Mouse (Mus musculus) CH12.LX (cell line): ENCODE data around the gene Olfr550. TPM values are rescaled to one million over a fixed set of nuclear protein-coding genes. Genes with fewer than 3 reads are reported as not detected.

ENCODE experiments used
- DNase-seq: peaks from one replicate; pipeline ENCODE4 v3.0.0-alpha.2; 2013; ENCODE audit errors: extremely low read depth
- H3K27ac ChIP-seq: 2 replicates; pipeline ENCODE4 v1.5.1; 2012; ENCODE audit warnings: low read depth, mild to moderate bottlenecking, control low read depth, moderate library complexity; ENCODE audit not compliant: insufficient read depth
- H3K27me3 ChIP-seq: replicated peaks from 2 replicates; pipeline ENCODE3; 2012; ENCODE audit warnings: inconsistent platforms
- H3K36me3 ChIP-seq, 2 experiments: replicated peaks in 1 of 2; 2 replicates each; pipeline versions ENCODE3 to v1.6.1; 2012; ENCODE audit warnings: inconsistent platforms in 1 of 2, low read length in 1 of 2, mild to moderate bottlenecking in 1 of 2, mixed read lengths in 1 of 2, moderate library complexity in 1 of 2; ENCODE audit not compliant: control insufficient read depth in 1 of 2, insufficient read depth in 1 of 2
- H3K4me1 ChIP-seq, 2 experiments: 2 replicates each; pipeline ENCODE4 v1.6.1; 2012; ENCODE audit warnings: inconsistent platforms in 1 of 2, moderate library complexity in 1 of 2; ENCODE audit not compliant: insufficient read depth in 2 of 2, control insufficient read depth in 1 of 2
- H3K4me2 ChIP-seq: 2 replicates; pipeline ENCODE4 v1.6.1; 2012; ENCODE audit warnings: low read depth, mild to moderate bottlenecking, control low read depth; ENCODE audit not compliant: poor library complexity, insufficient read depth, severe bottlenecking
- H3K4me3 ChIP-seq, 3 experiments: fragments of 150-350 bp in 1 of 3; sonication (generic) in 1 of 3; replicated peaks in 1 of 3; 2 replicates each; pipeline versions ENCODE3 to v1.5.1; 2011 to 2012; ENCODE audit warnings: low read depth in 2 of 3, low read length in 2 of 3, mild to moderate bottlenecking in 2 of 3, moderate library complexity in 2 of 3, control low read depth in 1 of 3, improper control_type of control experiment in 1 of 3, inconsistent platforms in 1 of 3, mixed read lengths in 1 of 3; ENCODE audit not compliant: poor library complexity in 1 of 3
- H3K79me2 ChIP-seq: replicated peaks from 2 replicates; pipeline ENCODE4 v1.6.1; 2012; ENCODE audit warnings: mild to moderate bottlenecking, moderate library complexity; ENCODE audit not compliant: control insufficient read depth, poor library complexity, insufficient read depth, severe bottlenecking; ENCODE audit errors: extremely low read depth
- H3K9ac ChIP-seq: 2 replicates; pipeline ENCODE4 v1.6.1; 2012; ENCODE audit warnings: low read depth, mild to moderate bottlenecking, control low read depth, moderate library complexity; ENCODE audit not compliant: insufficient read depth
- H3K9me3 ChIP-seq: replicated peaks from 2 replicates; pipeline ENCODE3; 2012; ENCODE audit warnings: low read length, inconsistent platforms, mixed read lengths
- CHD2 ChIP-seq: IDR thresholded peaks from 2 replicates; pipeline ENCODE4 v1.6.1; 2011; ENCODE audit warnings: low read length, improper control_type of control experiment
- CTCF ChIP-seq, 2 experiments: IDR thresholded peaks in 1 of 2; conservative IDR thresholded peaks in 1 of 2; 2 replicates each; pipeline ENCODE4 v1.5.1; 2011 to 2012; ENCODE audit warnings: low read depth in 2 of 2, low read length in 2 of 2, improper control_type of control experiment in 1 of 2, inconsistent platforms in 1 of 2, mild to moderate bottlenecking in 1 of 2, moderate library complexity in 1 of 2
- ELF1 ChIP-seq: IDR thresholded peaks from 2 replicates; pipeline ENCODE4 v1.6.1; 2014; ENCODE audit warnings: low read depth, mild to moderate bottlenecking, inconsistent platforms, low read length, improper control_type of control experiment
- EP300 ChIP-seq: IDR thresholded peaks from 2 replicates; pipeline ENCODE4 v1.6.1; 2011; ENCODE audit warnings: low read length, improper control_type of control experiment
- HCFC1 ChIP-seq: IDR thresholded peaks from 2 replicates; pipeline ENCODE4 v1.6.1; 2012; ENCODE audit warnings: low read depth, mild to moderate bottlenecking, inconsistent platforms, low read length, improper control_type of control experiment
- IRF4 ChIP-seq: IDR thresholded peaks from 2 replicates; pipeline ENCODE4 v1.6.1; 2014; ENCODE audit warnings: low read depth, mild to moderate bottlenecking, inconsistent platforms, low read length, improper control_type of control experiment
- JUN ChIP-seq: IDR thresholded peaks from 2 replicates; pipeline ENCODE4 v1.6.1; 2011; ENCODE audit warnings: low read depth, mild to moderate bottlenecking, low read length, improper control_type of control experiment, moderate library complexity; ENCODE audit not compliant: insufficient read depth
- MAFK ChIP-seq: IDR thresholded peaks from 2 replicates; pipeline ENCODE4 v1.6.1; 2011; ENCODE audit warnings: low read length, improper control_type of control experiment; ENCODE audit not compliant: insufficient replicate concordance
- MAZ ChIP-seq: IDR thresholded peaks from 2 replicates; pipeline ENCODE4 v1.6.1; 2012; ENCODE audit warnings: low read depth, mild to moderate bottlenecking, inconsistent platforms, low read length, improper control_type of control experiment, moderate library complexity
- MYC ChIP-seq: IDR thresholded peaks from 2 replicates; pipeline ENCODE4 v1.6.1; 2011; ENCODE audit warnings: low read depth, mild to moderate bottlenecking, improper control_type of control experiment, low read length
- PAX5 ChIP-seq: IDR thresholded peaks from 2 replicates; pipeline ENCODE4 v1.6.1; 2012; ENCODE audit warnings: low read length, inconsistent platforms, mixed read lengths
- POLR2A ChIP-seq: IDR thresholded peaks from 2 replicates; pipeline ENCODE4 v1.6.1; 2011; ENCODE audit warnings: low read depth, mild to moderate bottlenecking, improper control_type of control experiment, low read length
- POLR2AphosphoS2 ChIP-seq: IDR thresholded peaks from 2 replicates; pipeline ENCODE4 v1.6.1; 2011; ENCODE audit warnings: low read depth, low read length, improper control_type of control experiment
- SMC3 ChIP-seq: IDR thresholded peaks from 2 replicates; pipeline ENCODE4 v1.6.1; 2011; ENCODE audit warnings: low read depth, low read length, improper control_type of control experiment
- TBP ChIP-seq: conservative IDR thresholded peaks from 2 replicates; pipeline ENCODE4 v1.6.1; 2011; ENCODE audit warnings: low read depth, low read length, improper control_type of control experiment
- UBTF ChIP-seq: IDR thresholded peaks from 2 replicates; pipeline ENCODE4 v1.6.1; 2012; ENCODE audit warnings: low read depth, mild to moderate bottlenecking, inconsistent platforms, low read length, improper control_type of control experiment, moderate library complexity
- USF1 ChIP-seq: IDR thresholded peaks from 2 replicates; pipeline ENCODE4 v1.6.1; 2014; ENCODE audit warnings: low read depth, mild to moderate bottlenecking, inconsistent platforms, low read length, improper control_type of control experiment
- ZC3H11A ChIP-seq: IDR thresholded peaks from 2 replicates; pipeline ENCODE4 v1.6.1; 2012; ENCODE audit warnings: low read depth, mild to moderate bottlenecking, inconsistent platforms, low read length, improper control_type of control experiment
- ZKSCAN1 ChIP-seq: IDR thresholded peaks from 2 replicates; pipeline ENCODE4 v1.6.1; 2012; ENCODE audit warnings: low read depth, inconsistent platforms, low read length, improper control_type of control experiment, borderline replicate concordance
- dilution Hi-C: fragments of 300-500 bp; cut with MboI; formaldehyde crosslinking; loops from 2 replicates; pipeline ENCODE4 v1.14.3; 2020; ENCODE audit warnings: low sequenced_read_pairs; ENCODE audit not compliant: extremely low pct_unique_long_range_greater_than_20kb, extremely low pct_ligation_motif_present
- in situ Hi-C: fragments of 300-500 bp; cut with MboI; formaldehyde crosslinking; loops from 3 replicates; pipeline ENCODE4 v1.14.3; 2019; ENCODE audit warnings: low sequenced_read_pairs, low pct_ligation_motif_present, low pct_unique_long_range_greater_than_20kb, mixed read lengths
- polyA plus RNA-seq: library from polyadenylated mRNA; unstranded; fragments of >175 nt; gene quantifications from 2 replicates; pipeline ENCODE4 v1.2.1, GENCODE M21; 2012; ENCODE audit warnings: low read depth; ENCODE audit not compliant: insufficient read length
- total RNA-seq, 2 experiments: library from RNA; depleted of rRNA; stranded (reverse); fragments of 300-350 nt in 1 of 2; fragments of >200 nt in 1 of 2; gene quantifications; 2 replicates each; pipeline ENCODE4 v1.2.3; 2012 to 2014

Gene Olfr550
- total and polyA plus RNA-seq, 3 experiments: not detected

DNA sequence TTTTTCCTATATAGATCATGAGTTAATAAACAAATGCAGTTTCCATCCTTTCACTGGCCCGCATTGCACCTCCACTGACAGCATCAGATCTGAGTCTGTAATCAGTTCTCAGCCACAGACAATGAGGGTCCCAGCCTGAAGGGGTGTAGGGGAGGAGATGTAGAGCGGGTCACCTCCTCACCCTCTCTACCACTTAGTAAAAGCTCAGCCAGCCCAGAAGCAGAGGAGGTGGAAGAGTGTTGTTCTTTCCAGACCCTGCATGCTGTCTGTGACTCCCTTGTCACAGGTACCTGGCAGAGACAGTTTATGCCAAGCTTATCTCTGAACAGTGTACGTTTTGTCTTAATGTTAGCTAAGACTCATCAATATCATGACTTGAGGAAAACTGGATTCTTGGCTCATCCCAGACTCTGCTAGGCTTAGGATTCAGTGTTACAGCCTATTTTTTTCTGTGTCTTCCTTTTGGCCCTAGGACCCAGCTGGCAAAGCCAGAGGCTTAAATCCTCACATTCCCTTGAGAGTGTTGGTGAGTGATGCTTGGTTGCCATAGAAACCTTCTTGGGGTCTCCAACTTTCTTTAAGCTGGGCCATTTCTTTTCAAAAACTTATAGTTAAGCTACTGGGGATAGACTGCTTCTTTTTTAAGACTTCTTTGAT lies 2.1 kb downstream of the Olfr550 start:
- no peaks in the 10 kb centered on the region for H3K27me3 ChIP-seq
- no peak overlapping the region for H3K4me2 ChIP-seq
- no peak overlapping the region for H3K27ac ChIP-seq
- H3K9ac ChIP-seq: no peak overlapping the region
- no peaks in the 10 kb centered on the region; the same call in 1 of the 2 replicates for H3K79me2 ChIP-seq
- dilution Hi-C loops: no loop called here
- H3K9me3 ChIP-seq: no peaks in the 10 kb centered on the region
- no peaks in the 10 kb centered on the region for H3K36me3 ChIP-seq
- no peak for DNase-seq
- in situ Hi-C loops: no loop called here
- TF ChIP-seq POLR2A (no peak), MYC (no peak)
- H3K4me1 ChIP-seq: no peaks in the 10 kb centered on the region
- H3K4me3 ChIP-seq: no peak overlapping the region

- dilution Hi-C loops: no loop called here
- H3K27ac ChIP-seq: no peak overlapping the region
- no peak for TF ChIP-seq POLR2AphosphoS2
- no peak for TF ChIP-seq IRF4
- no peak for TF ChIP-seq PAX5
- TF ChIP-seq, all 38 proteins: peak for 0
- DNase-seq: no peak
- Histone ChIP-seq H3K79me2 (no peaks in the 10 kb centered on the region), H3K9ac (no peak overlapping the region), H3K4me2 (no peak overlapping the region), H3K27me3 (no peaks in the 10 kb centered on the region), H3K4me1 (no peaks in the 10 kb centered on the region), H3K36me3 (no peaks in the 10 kb centered on the region), H3K4me3 (no peak overlapping the region), H3K9me3 (no peaks in the 10 kb centered on the region)
- in situ Hi-C loops: no loop called here
Measured at GRCm38 (mm10) chr7:102575998-102576397, 4.8 kb downstream of the Olfr550 start.

DNA sequence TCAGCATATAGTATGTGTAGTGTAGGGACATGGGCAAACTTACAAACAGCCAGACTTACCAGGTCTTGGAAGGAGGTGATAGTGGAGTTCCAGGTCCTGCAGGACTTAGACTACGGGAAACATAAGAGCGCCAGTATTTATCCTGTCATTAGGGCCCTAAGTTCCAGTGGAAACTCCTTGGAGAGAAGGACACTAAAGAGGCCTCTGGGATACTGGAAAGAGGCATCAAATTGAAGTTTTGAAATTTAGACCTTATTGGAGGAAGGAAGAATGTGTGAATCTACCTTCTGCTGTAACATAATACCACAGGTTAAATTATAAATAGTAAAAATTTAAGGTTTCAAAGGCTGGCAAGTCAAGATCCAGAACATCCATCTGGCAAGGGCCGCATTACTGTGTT lies 20.5 kb downstream of the Olfr550 start, which contains the start of gene Olfr551:
Olfr551 (minus strand) TSS at position 101 of the 400 bp plus-strand sequence.
- TF ChIP-seq ZKSCAN1 (no peak), EP300 (no peak), ELF1 (no peak), CHD2 (no peak), UBTF (no peak), MAZ (no peak), ZC3H11A (no peak), TBP (no peak), JUN (no peak), HCFC1 (no peak), CTCF (conservative IDR thresholded peaks at IDR 0.05 in 1 of 2, IDR thresholded peaks at IDR 0.05 in 1 of 2; ENCODE audit: low read depth in 2 of 2, low read length in 2 of 2) (no peak), USF1 (no peak), MAFK (no peak), SMC3 (no peak)
- Histone ChIP-seq H3K27me3 (no peaks in the 10 kb centered on the region), H3K9me3 (no peaks in the 10 kb centered on the region), H3K4me1 (peaks cover 0 to 9% of the 10 kb centered on the region in 2 experiments; a peak in 2 of 4 replicates), H3K4me3 (no peak within 1 kb of the TSS), H3K4me2 (no peak within 1 kb of the TSS), H3K36me3 (no peaks in the 10 kb centered on the region), H3K79me2 (no peaks in the 10 kb centered on the region), H3K27ac (no peak within 1 kb of the TSS), H3K9ac (no peak within 1 kb of the TSS)
- DNase-seq: no peak
- in situ Hi-C loops (no loop called here), dilution Hi-C loops (no loop called here)
